Mouse (Mus musculus) ovary, adult 18-20 months (tissue): ENCODE measurements around the gene Gm884.
"Not testable (repeated sequence)": the region's sequence is repeated elsewhere in the genome, so short reads cannot be mapped to it uniquely, and the experiment has no call there.

Experiments
- DNase-seq: peaks from one replicate; pipeline ENCODE4 v3.0.0; 2022; ENCODE audit warnings: low spot score, mixed read lengths

Gene Gm884

DNA sequence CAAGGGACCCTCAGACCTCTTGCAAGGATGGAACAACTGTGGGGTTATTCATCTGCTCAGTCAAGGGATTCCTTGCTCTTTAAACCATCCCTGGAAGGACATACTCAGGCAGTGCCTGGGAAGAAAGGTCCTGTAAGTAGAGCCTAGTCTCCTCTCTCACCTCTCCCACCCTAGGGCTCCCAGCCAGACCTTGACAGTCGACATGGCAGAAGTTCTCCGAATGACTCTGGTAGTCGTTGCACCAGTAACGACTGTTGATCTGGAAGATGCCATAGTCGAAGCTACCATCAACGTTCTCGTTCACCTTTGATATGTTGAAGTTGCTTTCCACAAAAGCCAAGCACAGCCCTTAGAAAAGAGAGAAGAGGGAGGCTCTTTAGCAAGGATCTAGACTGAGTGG is 13.9 kb upstream of the Gm884 start:
- DNase-seq = no peak

DNA sequence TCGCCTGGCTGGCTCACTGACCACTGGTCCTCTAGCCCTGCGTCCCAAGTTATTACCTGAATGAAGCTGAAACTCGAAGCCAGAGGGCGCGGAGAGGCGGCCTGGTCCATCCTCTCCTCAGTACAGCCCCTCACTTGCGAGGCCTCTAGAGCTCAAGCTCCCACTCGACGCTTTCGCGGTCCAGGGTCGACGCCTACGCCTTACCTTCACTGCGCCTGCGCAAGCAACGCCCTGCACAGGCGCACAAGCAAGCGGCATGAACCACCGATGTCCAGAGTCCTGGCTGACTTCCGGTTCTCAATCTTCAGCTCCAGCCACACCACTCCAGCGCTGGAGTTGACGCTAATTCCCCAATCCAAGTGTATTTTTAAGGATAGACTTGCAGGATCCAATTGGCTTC is 6.5 kb upstream of the Gm884 start:
- DNase-seq = no peak

GRCm38 (mm10) chr11:103610772-103611171 is 10.2 kb downstream of the Gm884 start:
- DNase-seq = no peak

- no peak for DNase-seq
Measured at GRCm38 (mm10) chr11:103606611-103607010, 14.3 kb downstream of the Gm884 start.

DNA sequence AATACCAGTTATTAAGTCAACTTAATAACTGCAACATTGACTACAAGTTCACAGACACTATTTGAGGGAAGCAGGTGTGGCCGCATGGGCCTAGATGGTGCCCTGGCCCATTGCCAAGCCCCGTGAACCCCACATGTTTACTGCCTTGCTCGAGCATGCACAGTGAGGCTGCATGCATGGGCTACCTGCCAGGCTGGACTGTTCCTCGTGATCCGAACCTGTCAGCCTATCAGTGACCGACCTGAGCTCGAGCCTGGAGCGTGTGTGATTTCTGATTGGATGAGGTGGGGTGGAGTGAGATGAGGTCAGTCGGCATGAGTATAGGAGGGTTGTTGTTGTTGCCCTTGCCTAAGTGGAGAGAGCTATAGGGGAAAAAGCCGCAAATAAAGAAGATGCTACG is 42.6 kb downstream of the Gm884 start:
- no peak for DNase-seq

GRCm38 (mm10) chr11:103556021-103556420 is 64.9 kb downstream of the Gm884 start:
- DNase-seq = no peak

GRCm38 (mm10) chr11:103534973-103535372 is 86.0 kb downstream of the Gm884 start:
- not testable (repeated sequence) for DNase-seq

- no peak for DNase-seq
Measured at GRCm38 (mm10) chr11:103512111-103512510, 108.8 kb downstream of the Gm884 start.

GRCm38 (mm10) chr11:103504497-103504896 is 116.4 kb downstream of the Gm884 start, which contains the start of gene Lrrc37a:
Lrrc37a (minus strand) TSS chr11:103504597.
- no peak for DNase-seq
